Mouse (Mus musculus): Measurements from ENCODE around the gene Ccdc122. TPM values are rescaled to one million over a fixed set of nuclear protein-coding genes. Genes with fewer than 3 reads are reported as not detected.

The Ccdc122 gene
- 0.62 and 0.66 TPM in 2 replicates for polyA plus RNA-seq (2012; rRNA removed)

GRCm38 (mm10) chr14:77036226-77037046 lies at the start of gene Ccdc122, which contains the start of gene Lacc1:
TSS of gene Ccdc122 (plus strand) at chr14:77036772.
TSS of gene Lacc1 (minus strand) at chr14:77036904.

GRCm38 (mm10) chr14:77156222-77156910 lies 119.8 kb downstream of the Ccdc122 start, which contains the start of gene Enox1:
TSS of gene Enox1 (plus strand) at chr14:77156763.

Other genes with a start within 250 kb of the Ccdc122 start
- 3.2 and 3.6 TPM in 2 replicates for gene Lacc1, start 132 bp downstream of the Ccdc122 start, polyA plus RNA-seq (2012; rRNA removed)
- 38.1 and 39.2 TPM in 2 replicates for gene Enox1, start 120.0 kb downstream of the Ccdc122 start, polyA plus RNA-seq (2012; rRNA removed)